Comparison of ENCODE assay signal across 8 mouse cellular contexts in genomic region chr9:109862397-109863044, GRCm38 (mm10). TPM values are rescaled to one million over a fixed set of nuclear protein-coding genes. Genes with fewer than 3 reads are reported as not detected.
DNase-seq lines count a peak whose midpoint lies in the region; ATAC-seq and TF ChIP-seq lines count a peak whose summit lies in the region.

No protein-coding gene starts in this region.

- H3K27ac ChIP-seq in embryonic facial prominence, embryonic 15.5 days (replicated peaks): no peak overlapping the region
- H3K27ac ChIP-seq in liver, adult 2 months (replicated peaks; ENCODE audit: insufficient read depth, low read depth, low read length): no peak overlapping the region

- peak overlapping the region; percentile 37 for H3K4me2 ChIP-seq in embryonic facial prominence, embryonic 15.5 days (replicated peaks)
- peak overlapping the region; percentile 92 for H3K4me2 ChIP-seq in myocyte (ENCODE audit: low read depth)

- WGBS in embryonic facial prominence, embryonic 15.5 days: 15% methylated on average over 20 of the region's 20 CpGs
- 11% methylated on average over 20 of the region's 20 CpGs for WGBS in liver, adult 2 months

- no peaks in the 10 kb centered on the region for H3K36me3 ChIP-seq in embryonic facial prominence, embryonic 15.5 days
- no peaks in the 10 kb centered on the region for H3K36me3 ChIP-seq in liver, adult 2 months (ENCODE audit: control insufficient read depth, insufficient read depth, low read length)
- no peaks in the 10 kb centered on the region for H3K36me3 ChIP-seq in myocyte (ENCODE audit: control insufficient read depth, insufficient read depth)

- peak; percentile 94 for TF ChIP-seq CTCF in liver, adult 2 months (IDR thresholded peaks at IDR 0.05; ENCODE audit: low read depth, low read length)

- TF ChIP-seq POLR2A in liver, adult 2 months (IDR thresholded peaks at IDR 0.05; ENCODE audit: extremely low read depth, insufficient read depth, low read length): no peak
- no peak for TF ChIP-seq POLR2A in myocyte (IDR thresholded peaks at IDR 0.05; ENCODE audit: insufficient read length, low read depth)

- ATAC-seq in embryonic facial prominence, embryonic 15.5 days (ENCODE audit: insufficient number of reproducible peaks, low FRiP score, low TSS enrichment, low read depth): no peak

- H3K79me2 ChIP-seq in liver, adult 2 months (ENCODE audit: control insufficient read depth, insufficient read depth, low read length): no peaks in the 10 kb centered on the region
- H3K79me2 ChIP-seq in myocyte (ENCODE audit: control insufficient read depth, insufficient read depth): no peaks in the 10 kb centered on the region

- no peak overlapping the region for H3K9ac ChIP-seq in embryonic facial prominence, embryonic 15.5 days
- no peak overlapping the region for H3K9ac ChIP-seq in liver, adult 2 months (ENCODE audit: low read depth, low read length)

- H3K4me3 ChIP-seq in embryonic facial prominence, embryonic 15.5 days (replicated peaks): no peak overlapping the region
- no peak overlapping the region for H3K4me3 ChIP-seq in liver, adult 2 months (ENCODE audit: insufficient read depth, low read depth, low read length)
- H3K4me3 ChIP-seq in myocyte: no peak overlapping the region

- H3K4me1 ChIP-seq in embryonic facial prominence, embryonic 15.5 days: no peaks in the 10 kb centered on the region
- H3K4me1 ChIP-seq in liver, adult 2 months (ENCODE audit: control insufficient read depth, insufficient read depth, low read length): no peaks in the 10 kb centered on the region

- H3K27me3 ChIP-seq in embryonic facial prominence, embryonic 15.5 days: no peaks in the 10 kb centered on the region
- no peaks in the 10 kb centered on the region for H3K27me3 ChIP-seq in liver, adult 2 months (ENCODE audit: control insufficient read depth, insufficient read depth, low read length)
- H3K27me3 ChIP-seq in myocyte (ENCODE audit: control insufficient read depth, insufficient read depth, insufficient read length): peaks cover 10% of the 10 kb centered on the region

- no peaks in the 10 kb centered on the region for H3K9me3 ChIP-seq in embryonic facial prominence, embryonic 15.5 days (replicated peaks)

- no peak overlapping the region for H3ac ChIP-seq in myocyte (ENCODE audit: control insufficient read depth, insufficient read length)

- DNase-seq in 3T3-L1 (ENCODE audit: low read depth, low spot score): peak; percentile 83
- peak; percentile 60 to 65 for DNase-seq in adrenal gland, postnatal 4 days (ENCODE audit: low spot score in 2 of 2)
- DNase-seq in heart, adult 9 months (ENCODE audit: low spot score in 2 of 2): peak; percentile 23 to 63
- DNase-seq in kidney, adult 9 months: peak; percentile 73
- DNase-seq in liver, adult 2 months (ENCODE audit: extremely low read depth, low read depth, low spot score): peak; percentile 28
- DNase-seq in spleen, postnatal 4 days (ENCODE audit: low spot score in 2 of 2): peak; percentile 80 to 95

TF ChIP-seq in myocyte, 11 proteins besides CTCF, POLR2A, EP300 and RAD21:
- TF ChIP-seq TCF3 (IDR thresholded peaks at IDR 0.05; ENCODE audit: insufficient read length, low read depth) (no peak), CEBPB (IDR thresholded peaks at IDR 0.05; ENCODE audit: insufficient read depth, poor library complexity, severe bottlenecking) (no peak), REST (IDR thresholded peaks at IDR 0.05; ENCODE audit: insufficient read depth, insufficient read length) (no peak), TCF12 (IDR thresholded peaks at IDR 0.05; ENCODE audit: insufficient read depth, poor library complexity, severe bottlenecking) (no peak), POLR2AphosphoS2 (IDR thresholded peaks at IDR 0.05; ENCODE audit: insufficient read length, low read depth) (no peak), USF1 (IDR thresholded peaks at IDR 0.05; ENCODE audit: low read depth) (no peak), MYOG (IDR thresholded peaks at IDR 0.05; ENCODE audit: control insufficient read depth in 1 of 3, insufficient read depth in 1 of 3, insufficient read length in 2 of 3, low read depth in 2 of 3) (no peak), E2F4 (IDR thresholded peaks at IDR 0.05; ENCODE audit: insufficient read depth) (no peak), MAX (IDR thresholded peaks at IDR 0.05; ENCODE audit: low read depth) (no peak), SRF (IDR thresholded peaks at IDR 0.05; ENCODE audit: control insufficient read depth, insufficient read length, low read depth) (no peak), MYOD1 (IDR thresholded peaks at IDR 0.05; ENCODE audit: control insufficient read depth in 1 of 3, insufficient read length in 2 of 3, low read depth in 2 of 3) (no peak)
TF ChIP-seq in myocyte: peak in this region for 0.

RNA-seq across cellular contexts. Expression of gene Cdc25a, which starts 12.9 kb away (rescaled TPM):
- total RNA-seq in adrenal gland, postnatal 4 days (2021): 10 to 100 TPM; 25.5 to 28.3 TPM
- 26.2 and 26.8 TPM in 2 replicates for polyA plus RNA-seq in embryonic facial prominence, embryonic 15.5 days (2015; fragmentation: Nextera tagmentation; extraction: Ambion mirVana)
- total RNA-seq in liver, adult 2 months (2014; rRNA removed): 0.92 and 2.1 TPM in 2 replicates
- 0.73 and 0.87 TPM in 2 replicates for polyA plus RNA-seq in liver, adult 2 months (2012; rRNA removed)
- 6.1 TPM for polyA plus RNA-seq in myocyte (2012; fragmentation: generic; extraction: Trizol)

RNA-seq across cellular contexts. Expression of gene Camp, which starts 13.1 kb away (rescaled TPM):
- 10 to 100 TPM; 11.6 to 32.1 TPM for total RNA-seq in adrenal gland, postnatal 4 days (2021)
- 2.2 and 2.4 TPM in 2 replicates for polyA plus RNA-seq in embryonic facial prominence, embryonic 15.5 days (2015; fragmentation: Nextera tagmentation; extraction: Ambion mirVana)
- total RNA-seq in liver, adult 2 months (2014; rRNA removed): not detected in 2 replicates
- 0.17 and 0.45 TPM in 2 replicates for polyA plus RNA-seq in liver, adult 2 months (2012; rRNA removed)
- not detected for polyA plus RNA-seq in myocyte (2012; fragmentation: generic; extraction: Trizol)

RNA-seq across cellular contexts. Expression of gene Nme6, which starts 30.0 kb away (rescaled TPM):
- total RNA-seq in adrenal gland, postnatal 4 days (2021): 10 to 100 TPM; 22.3 to 29.5 TPM
- polyA plus RNA-seq in embryonic facial prominence, embryonic 15.5 days (2015; fragmentation: Nextera tagmentation; extraction: Ambion mirVana): 56.8 and 60.8 TPM in 2 replicates
- total RNA-seq in liver, adult 2 months (2014; rRNA removed): 27.6 and 38.6 TPM in 2 replicates
- 30.1 and 44.5 TPM in 2 replicates for polyA plus RNA-seq in liver, adult 2 months (2012; rRNA removed)
- 32.2 TPM for polyA plus RNA-seq in myocyte (2012; fragmentation: generic; extraction: Trizol)

RNA-seq across cellular contexts. Expression of gene Spink8, which starts 50.4 kb away (rescaled TPM):
- 10 to 100 TPM in 1 of 2 experiments, 1 to 10 TPM in 1; 8.3 to 10.6 TPM for total RNA-seq in adrenal gland, postnatal 4 days (2021)
- 1.4 and 2.6 TPM in 2 replicates for polyA plus RNA-seq in embryonic facial prominence, embryonic 15.5 days (2015; fragmentation: Nextera tagmentation; extraction: Ambion mirVana)
- total RNA-seq in liver, adult 2 months (2014; rRNA removed): not detected in 2 replicates
- not detected in 2 replicates for polyA plus RNA-seq in liver, adult 2 months (2012; rRNA removed)
- not detected for polyA plus RNA-seq in myocyte (2012; fragmentation: generic; extraction: Trizol)

Comparison
In these comparisons a context has a peak if more than half of its experiments do, and no peak if none do; other contexts are left out.
1. DNase-seq: peak in every context shown above with its lines; median percentile 88 in spleen, postnatal 4 days; 83 in 3T3-L1; 73 in kidney, adult 9 months; 62 in adrenal gland, postnatal 4 days; 43 in heart, adult 9 months; 28 in liver, adult 2 months.